Mouse (Mus musculus) heart, embryonic 14.5 days (tissue): ENCODE measurements around the gene Cfap161. TPM values are rescaled to one million over a fixed set of nuclear protein-coding genes. Genes with fewer than 3 reads are reported as not detected.

ENCODE experiments used
- ATAC-seq: fragments of 200-750 bp; cut with Nextera tagmentation; 2 replicates; pipeline ENCODE4 v1.8.0; 2017; ENCODE audit warnings: low read depth, moderate TSS enrichment; ENCODE audit not compliant: insufficient number of reproducible peaks, insufficient read depth, low FRiP score
- H3K27ac ChIP-seq, 2 experiments: fragments of 200-500 bp in 1 of 2; fragments of 300-500 bp in 1 of 2; sonication (generic) in 1 of 2; replicated peaks in 1 of 2; 2 replicates each; pipeline ENCODE4 v1.5.1; 2012 to 2014; ENCODE audit warnings: low read depth in 2 of 2, low read length in 2 of 2, control low read depth in 1 of 2, mild to moderate bottlenecking in 1 of 2, mixed read lengths in 1 of 2; ENCODE audit not compliant: control insufficient read depth in 1 of 2, insufficient read depth in 1 of 2
- H3K27me3 ChIP-seq: fragments of 300-500 bp; sonication (generic); 2 replicates; pipeline ENCODE4 v1.6.1; 2014; ENCODE audit warnings: mild to moderate bottlenecking, low read length, control low read depth; ENCODE audit not compliant: control insufficient read depth, insufficient read depth
- H3K36me3 ChIP-seq: fragments of 300-500 bp; sonication (generic); 2 replicates; pipeline ENCODE4 v1.6.1; 2014; ENCODE audit warnings: mild to moderate bottlenecking, control low read depth, low read length, mixed read lengths; ENCODE audit not compliant: control insufficient read depth, insufficient read depth
- H3K4me1 ChIP-seq, 2 experiments: fragments of 200-500 bp in 1 of 2; fragments of 300-500 bp in 1 of 2; sonication (generic) in 1 of 2; 2 replicates each; pipeline ENCODE4 v1.6.1; 2012 to 2014; ENCODE audit warnings: low read length in 2 of 2, control low read depth in 1 of 2, mixed read lengths in 1 of 2; ENCODE audit not compliant: control insufficient read depth in 2 of 2, insufficient read depth in 2 of 2
- H3K4me2 ChIP-seq: fragments of 300-500 bp; sonication (generic); 2 replicates; pipeline ENCODE4 v1.6.1; 2014; ENCODE audit warnings: mild to moderate bottlenecking, low read length
- H3K4me3 ChIP-seq, 2 experiments: fragments of 200-500 bp in 1 of 2; fragments of 300-500 bp in 1 of 2; sonication (generic) in 1 of 2; 2 replicates each; pipeline ENCODE4 v1.5.1; 2012 to 2014; ENCODE audit warnings: low read length in 2 of 2, mild to moderate bottlenecking in 2 of 2, control low read depth in 1 of 2, low read depth in 1 of 2, moderate library complexity in 1 of 2; ENCODE audit not compliant: control insufficient read depth in 1 of 2, insufficient read depth in 1 of 2
- H3K9ac ChIP-seq: fragments of 300-500 bp; sonication (generic); 2 replicates; pipeline ENCODE4 v1.6.1; 2014; ENCODE audit warnings: mild to moderate bottlenecking, low read length
- H3K9me3 ChIP-seq: fragments of 300-500 bp; sonication (generic); 2 replicates; pipeline ENCODE4 v1.6.1; 2016; ENCODE audit warnings: low read length, control low read depth; ENCODE audit not compliant: control insufficient read depth
- WGBS: fragments of 180-500 bp; shearing (Covaris S2); extraction: QIAGEN DNeasy Blood & Tissue Kit; methylation state at CpG from one replicate; pipeline ENCODE4 v1.1.7; 2014; 5-methylcytosine and 5-hydroxymethylcytosine counted together
- polyA plus RNA-seq: library from polyadenylated mRNA; unstranded; fragments of >200 nt; fragmentation: Nextera tagmentation; extraction: Ambion mirVana; gene quantifications from 2 replicates; pipeline ENCODE4 v1.2.1, GENCODE M21; 2014

Cfap161 gene
- polyA plus RNA-seq, 1 experiment from 2014 or later, result 3.3 TPM

DNA sequence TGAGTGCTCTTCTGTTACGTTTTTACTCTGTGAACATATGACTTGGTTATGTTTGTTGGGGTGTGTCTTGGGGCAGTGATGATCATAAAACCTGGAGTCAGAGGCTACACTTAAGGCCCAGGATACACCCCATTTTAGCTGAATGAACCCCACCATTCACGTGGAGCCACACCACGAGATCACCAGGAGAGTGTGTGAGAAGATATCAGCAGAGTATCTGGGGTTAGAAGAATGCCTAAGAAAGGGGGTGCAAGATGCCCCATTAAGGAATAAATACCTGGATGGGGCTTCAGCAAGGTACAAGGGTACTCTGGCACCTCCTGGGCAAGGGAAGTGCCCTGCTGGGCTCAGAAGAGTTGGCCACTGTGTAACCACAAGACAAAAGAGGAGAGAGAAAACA, 60.4 kb downstream of the Cfap161 start:
- WGBS, result 81% methylated on average over 3 of the region's 3 CpGs
- ATAC-seq, result no peak
- peaks cover 4 to 6% of the 10 kb centered on the region in 2 experiments; a peak in 3 of 4 replicates for H3K4me1 ChIP-seq

DNA sequence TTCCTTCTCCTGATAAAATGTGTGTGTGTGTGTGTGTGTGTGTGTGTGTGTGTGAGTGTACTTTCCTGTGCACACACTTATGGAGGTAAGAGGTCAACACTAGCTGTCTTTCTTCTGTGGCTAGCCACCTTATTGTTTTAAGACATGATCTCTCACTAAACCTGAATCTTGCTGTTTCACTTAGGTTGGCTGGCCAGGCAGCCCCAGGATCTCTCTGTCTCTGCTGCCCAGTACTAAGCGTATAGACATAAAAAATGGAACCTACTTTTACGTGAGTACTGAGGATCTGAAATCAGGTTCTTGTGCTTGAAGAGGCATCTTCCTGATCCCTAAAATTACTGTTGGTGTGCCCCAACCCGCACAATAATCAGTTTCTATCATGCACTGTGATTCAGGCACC, 61.9 kb downstream of the Cfap161 start:
- H3K27me3 ChIP-seq, result no peaks in the 10 kb centered on the region
- H3K4me2 ChIP-seq, result no peak overlapping the region
- H3K9me3 ChIP-seq, result no peaks in the 10 kb centered on the region
- no peaks in the 10 kb centered on the region for H3K4me1 ChIP-seq
- H3K4me3 ChIP-seq, result no peak overlapping the region
- no peak overlapping the region for H3K9ac ChIP-seq
- 90% methylated on average over 3 of the region's 3 CpGs for WGBS
- no peak for ATAC-seq
- no peaks in the 10 kb centered on the region for H3K36me3 ChIP-seq
- no peak overlapping the region for H3K27ac ChIP-seq

More for the DNA sequence above, 60.4 kb downstream of the Cfap161 start:
- Histone ChIP-seq H3K4me3 (no peak overlapping the region), H3K27me3 (no peaks in the 10 kb centered on the region), H3K36me3 (no peaks in the 10 kb centered on the region), H3K9me3 (no peaks in the 10 kb centered on the region), H3K9ac (no peak overlapping the region), H3K4me2 (no peak overlapping the region), H3K27ac (no peak overlapping the region)

DNA sequence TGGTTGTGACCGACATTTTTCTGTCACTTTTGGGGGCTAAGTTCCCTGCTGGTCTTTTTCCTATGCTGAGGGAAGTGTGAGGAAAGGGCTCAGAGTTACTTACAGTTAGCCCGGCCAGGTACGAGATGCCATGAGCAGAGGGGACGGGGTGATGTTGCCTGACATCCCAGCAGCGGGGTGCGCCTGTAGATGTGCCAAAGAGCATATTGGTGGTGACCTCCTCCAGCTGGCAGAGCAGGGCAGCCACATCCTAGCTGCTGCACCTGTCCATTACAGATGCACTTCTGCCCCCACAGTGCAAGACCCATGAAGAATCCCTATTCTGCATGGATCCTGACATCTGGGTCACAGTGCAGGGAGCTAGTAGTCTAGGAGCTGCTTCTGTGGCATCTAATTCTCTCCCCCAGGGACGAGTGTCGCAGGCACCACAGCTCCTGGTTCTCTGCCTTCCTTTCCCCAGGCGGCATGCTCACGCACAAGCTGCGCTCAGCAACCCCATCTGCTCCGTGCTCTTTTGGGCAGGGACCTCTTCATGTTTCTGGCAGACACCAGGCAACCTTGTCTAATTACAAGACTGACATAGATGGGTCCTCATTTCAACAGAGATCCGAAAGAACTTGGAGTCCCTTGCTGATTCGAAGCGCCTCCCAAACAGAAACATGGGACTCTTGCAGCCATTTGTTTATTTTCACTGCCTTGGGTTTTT, 62.6 kb downstream of the Cfap161 start:
- H3K4me3 ChIP-seq, result no peak overlapping the region
- H3K4me1 ChIP-seq, result no peaks in the 10 kb centered on the region
- H3K9me3 ChIP-seq, result no peaks in the 10 kb centered on the region
- no peaks in the 10 kb centered on the region for H3K27me3 ChIP-seq
- H3K9ac ChIP-seq, result no peak overlapping the region
- H3K36me3 ChIP-seq, result no peaks in the 10 kb centered on the region
- no peak overlapping the region for H3K4me2 ChIP-seq
- WGBS, result 79% methylated on average over 15 of the region's 15 CpGs
- no peak for ATAC-seq
- H3K27ac ChIP-seq, result no peak overlapping the region

DNA sequence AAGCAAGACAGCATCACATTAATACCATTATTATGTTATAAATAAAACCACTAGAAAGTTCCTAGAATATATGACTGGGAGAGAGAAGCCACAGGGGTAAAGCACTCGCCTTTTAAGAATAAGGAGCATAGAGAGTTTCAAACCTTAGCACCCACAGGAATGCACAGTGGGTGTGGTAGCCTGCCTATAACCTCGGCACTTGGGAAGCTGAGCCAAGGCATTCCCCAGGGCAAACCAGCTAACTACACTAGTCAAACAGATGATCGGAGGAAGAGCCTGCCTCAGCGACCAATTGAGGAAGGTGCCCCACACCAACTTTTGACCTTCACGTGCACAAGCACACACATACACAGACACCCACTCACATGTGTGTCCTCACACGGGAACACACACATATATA, 63.4 kb downstream of the Cfap161 start:
- Histone ChIP-seq H3K9me3 (no peaks in the 10 kb centered on the region), H3K4me3 (no peak overlapping the region), H3K27ac (no peak overlapping the region), H3K4me2 (no peak overlapping the region), H3K4me1 (no peaks in the 10 kb centered on the region), H3K36me3 (no peaks in the 10 kb centered on the region), H3K9ac (no peak overlapping the region), H3K27me3 (no peaks in the 10 kb centered on the region)
- no peak for ATAC-seq
- WGBS, result 78% methylated on average over 6 of the region's 6 CpGs

DNA sequence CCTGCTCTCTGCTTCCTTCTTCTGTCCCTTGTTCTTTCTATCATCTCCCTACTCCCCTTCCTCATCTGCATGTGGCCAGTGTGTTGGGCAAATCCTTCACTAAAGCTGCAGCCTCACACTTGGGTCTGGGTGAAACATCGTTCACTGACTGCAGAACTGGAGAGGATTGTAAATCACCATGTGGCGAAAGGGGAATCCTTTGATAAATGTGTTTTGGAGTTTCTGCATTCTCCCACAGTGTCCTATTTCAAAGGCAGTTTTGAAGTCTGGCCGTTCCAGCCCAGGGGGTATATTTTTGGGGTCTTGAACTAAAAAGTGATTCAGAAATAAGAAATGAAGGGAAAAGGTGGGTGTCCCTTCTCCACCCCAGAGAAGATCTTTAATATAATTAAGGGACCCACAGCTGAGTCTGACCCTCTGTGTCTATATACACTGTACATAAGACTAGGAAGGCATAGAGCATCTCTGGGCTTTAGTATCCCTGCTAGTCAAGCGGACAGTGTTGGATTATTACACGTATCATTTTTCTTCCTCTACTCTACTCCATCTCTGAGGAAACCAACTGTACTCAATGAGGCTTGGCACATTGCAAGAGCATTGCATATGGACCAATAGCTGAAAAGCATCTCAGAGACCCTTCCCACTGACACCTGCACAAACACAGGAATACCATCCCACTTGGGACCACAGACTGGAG, 67.6 kb downstream of the Cfap161 start:
- H3K36me3 ChIP-seq, result no peaks in the 10 kb centered on the region
- H3K4me2 ChIP-seq, result no peak overlapping the region
- H3K9me3 ChIP-seq, result no peaks in the 10 kb centered on the region
- no peak overlapping the region for H3K9ac ChIP-seq
- ATAC-seq, result no peak
- H3K4me1 ChIP-seq, result 0 out of 4 replicates have a peak, but pooled peaks cover 0 to 6% of the 10 kb centered on the region in 2 experiments
- no peaks in the 10 kb centered on the region for H3K27me3 ChIP-seq
- 65% methylated on average over 5 of the region's 5 CpGs for WGBS
- H3K4me3 ChIP-seq, result no peak overlapping the region
- H3K27ac ChIP-seq, result no peak overlapping the region

DNA sequence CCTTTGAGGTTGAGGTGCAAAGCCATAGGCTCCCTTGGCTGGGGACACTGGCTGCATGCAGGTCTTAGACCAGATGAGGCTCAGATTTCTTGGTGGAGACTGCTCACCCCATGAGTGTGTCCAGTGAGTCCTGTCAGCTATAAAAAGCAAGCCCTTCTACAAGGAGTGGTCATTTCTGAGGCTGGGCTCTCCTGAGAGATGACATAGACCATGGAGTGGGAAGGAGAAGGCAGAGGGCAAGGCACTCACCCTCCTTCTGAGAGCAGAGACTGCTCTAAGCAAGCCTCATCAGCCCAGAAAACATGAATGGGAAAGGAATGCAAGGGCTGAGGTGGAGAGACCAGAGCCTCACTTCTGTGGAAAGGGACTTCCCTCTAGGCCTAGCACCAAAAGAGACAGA, 68.9 kb downstream of the Cfap161 start:
- no peaks in the 10 kb centered on the region for H3K36me3 ChIP-seq
- no peaks in the 10 kb centered on the region for H3K9me3 ChIP-seq
- ATAC-seq, result no peak
- no peak overlapping the region for H3K27ac ChIP-seq
- no peak overlapping the region for H3K4me2 ChIP-seq
- 0 out of 4 replicates have a peak, but pooled peaks cover 0 to 6% of the 10 kb centered on the region in 2 experiments for H3K4me1 ChIP-seq
- no peak overlapping the region for H3K9ac ChIP-seq
- H3K27me3 ChIP-seq, result no peaks in the 10 kb centered on the region
- no peak overlapping the region for H3K4me3 ChIP-seq

DNA sequence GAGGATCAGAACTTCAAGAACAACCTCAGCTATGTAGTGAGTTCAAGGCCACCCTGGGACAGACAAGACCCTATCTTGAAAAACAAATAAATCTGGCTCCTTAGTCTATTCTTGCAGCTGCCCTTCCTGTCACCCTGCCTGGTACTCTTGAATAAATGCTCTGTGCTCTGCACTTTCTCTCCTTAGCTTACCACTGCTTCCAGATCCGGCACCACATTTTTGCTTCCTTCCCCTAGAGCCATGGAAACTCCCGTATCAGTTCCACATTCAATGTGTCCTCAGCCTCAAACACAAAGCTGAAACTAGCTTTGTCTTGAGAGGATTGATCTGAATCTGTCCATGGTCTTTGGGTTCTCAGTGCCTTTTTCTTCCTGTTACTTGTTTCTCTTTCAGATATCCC, 70.1 kb downstream of the Cfap161 start:
- no peak for ATAC-seq
- H3K4me3 ChIP-seq, result no peak overlapping the region

More for the DNA sequence above, 70.1 kb downstream of the Cfap161 start:
- Histone ChIP-seq H3K27ac (0 out of 4 replicates have a peak overlapping the region, but pooled peaks of 1 of the 2 experiments have one; percentile 24), H3K4me2 (no peak overlapping the region), H3K9ac (no peak overlapping the region), H3K4me1 (0 out of 4 replicates have a peak, but pooled peaks cover 0 to 6% of the 10 kb centered on the region in 2 experiments), H3K36me3 (no peaks in the 10 kb centered on the region), H3K27me3 (no peaks in the 10 kb centered on the region), H3K9me3 (no peaks in the 10 kb centered on the region)
- WGBS, result 34% methylated on average over 2 of the region's 2 CpGs
